Mouse (Mus musculus) ES-Bruce4 (cell line): ENCODE results near the gene Maml2.

Source experiments
- CTCF ChIP-seq: IDR thresholded peaks from one replicate; pipeline ENCODE4 v1.8.1; 2011; ENCODE audit warnings: low read depth, low read length
- EP300 ChIP-seq: IDR thresholded peaks from 2 replicates; pipeline ENCODE4 v1.6.1; 2011; ENCODE audit warnings: low read depth, low read length; ENCODE audit not compliant: insufficient read depth
- POLR2A ChIP-seq: IDR thresholded peaks from one replicate; pipeline ENCODE4 v1.8.1; 2011; ENCODE audit warnings: low read length; ENCODE audit not compliant: insufficient read depth

GRCm38 (mm10) chr9:13303099-13303771, 5.5 kb downstream of the Maml2 start:
- TF ChIP-seq CTCF (no peak), EP300 (no peak), POLR2A (no peak)
